Mouse (Mus musculus): ENCODE data around the gene Dusp12. TPM values are rescaled to one million over a fixed set of nuclear protein-coding genes. Genes with fewer than 3 reads are reported as not detected.
A peak's percentile ranks its signal among the peaks of the same experiment; 100 is the strongest.

The Dusp12 gene
- polyA plus RNA-seq, 1 experiment from 2014 or later, result 47.0 TPM

DNA sequence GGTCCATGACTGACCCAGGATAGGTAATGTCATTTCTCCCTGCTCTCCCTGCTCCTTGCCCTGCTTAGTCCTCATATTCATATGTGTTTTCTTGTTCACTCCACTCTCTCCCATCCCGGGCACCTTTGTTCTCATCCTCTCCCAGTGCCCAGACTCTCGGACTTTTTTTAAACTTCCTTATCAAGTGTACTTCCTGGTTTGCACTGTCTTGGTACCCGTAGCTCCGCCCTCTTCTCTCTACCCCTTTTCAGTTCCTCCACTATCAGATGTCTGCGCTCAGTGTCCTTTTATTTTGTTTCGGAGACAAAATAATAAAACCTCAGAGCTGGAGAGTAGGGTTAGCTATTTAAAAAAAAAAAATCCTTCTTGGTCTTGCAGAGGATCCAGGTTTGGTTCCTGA lies 39.1 kb upstream of the Dusp12 start:
- Histone ChIP-seq H3K9me3 (ENCODE audit: control insufficient read depth, low read length) (no peaks in the 10 kb centered on the region), H3K27me3 (replicated peaks; ENCODE audit: control insufficient read depth, insufficient read depth, low read length) (no peaks in the 10 kb centered on the region), H3K36me3 (ENCODE audit: control insufficient read depth, insufficient read depth, low read length) (no peaks in the 10 kb centered on the region), H3K9ac (ENCODE audit: low read depth, low read length) (no peak overlapping the region), H3K4me3 (ENCODE audit: low read length) (no peak overlapping the region), H3K27ac (ENCODE audit: low read depth, low read length) (no peak overlapping the region), H3K4me2 (ENCODE audit: low read length) (no peak overlapping the region), H3K4me1 (ENCODE audit: control insufficient read depth, insufficient read depth, low read depth, low read length) (no peaks in the 10 kb centered on the region)
- WGBS, result 90% methylated on average over 6 of the region's 6 CpGs
- no peak for ATAC-seq

- H3K4me3 ChIP-seq (ENCODE audit: low read length), result no peak overlapping the region
- no peak overlapping the region for H3K4me2 ChIP-seq (ENCODE audit: low read length)
- H3K27ac ChIP-seq (ENCODE audit: low read depth, low read length), result no peak overlapping the region
- H3K4me1 ChIP-seq (ENCODE audit: control insufficient read depth, insufficient read depth, low read depth, low read length), result no peaks in the 10 kb centered on the region
- WGBS, result 91% methylated on average over 8 of the region's 8 CpGs
- no peaks in the 10 kb centered on the region for H3K36me3 ChIP-seq (ENCODE audit: control insufficient read depth, insufficient read depth, low read length)
- ATAC-seq, result no peak
- H3K9me3 ChIP-seq (ENCODE audit: control insufficient read depth, low read length), result no peaks in the 10 kb centered on the region
- no peaks in the 10 kb centered on the region for H3K27me3 ChIP-seq (replicated peaks; ENCODE audit: control insufficient read depth, insufficient read depth, low read length)
- no peak overlapping the region for H3K9ac ChIP-seq (ENCODE audit: low read depth, low read length)
Observed at GRCm38 (mm10) chr1:170919308-170919707, 34.0 kb upstream of the Dusp12 start.

DNA sequence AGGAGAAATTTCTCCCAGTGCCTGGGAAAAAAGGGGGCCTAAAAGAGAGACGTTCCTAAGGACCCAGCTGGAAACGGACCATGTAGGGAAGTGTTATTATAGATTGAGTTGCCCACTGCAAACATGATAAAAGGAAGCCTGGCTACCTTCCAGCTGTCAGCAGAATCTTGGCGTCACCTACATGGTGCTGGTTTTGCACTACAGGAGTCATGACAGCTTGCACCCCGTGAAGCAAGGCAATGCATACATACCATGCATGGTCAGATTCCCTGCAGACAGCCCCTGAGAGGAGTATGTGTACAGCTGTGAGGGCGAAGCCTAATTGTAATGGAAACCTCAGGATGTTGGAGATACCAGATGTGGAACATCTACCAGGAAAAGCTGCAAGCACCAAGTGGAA lies 30.3 kb upstream of the Dusp12 start:
- Histone ChIP-seq H3K27me3 (replicated peaks; ENCODE audit: control insufficient read depth, insufficient read depth, low read length) (no peaks in the 10 kb centered on the region), H3K4me2 (ENCODE audit: low read length) (no peak overlapping the region), H3K9ac (ENCODE audit: low read depth, low read length) (no peak overlapping the region), H3K4me1 (ENCODE audit: control insufficient read depth, insufficient read depth, low read depth, low read length) (no peaks in the 10 kb centered on the region), H3K4me3 (ENCODE audit: low read length) (no peak overlapping the region), H3K36me3 (ENCODE audit: control insufficient read depth, insufficient read depth, low read length) (no peaks in the 10 kb centered on the region), H3K27ac (ENCODE audit: low read depth, low read length) (no peak overlapping the region), H3K9me3 (ENCODE audit: control insufficient read depth, low read length) (no peaks in the 10 kb centered on the region)
- no peak for ATAC-seq
- WGBS, result 68% methylated on average over 5 of the region's 5 CpGs

DNA sequence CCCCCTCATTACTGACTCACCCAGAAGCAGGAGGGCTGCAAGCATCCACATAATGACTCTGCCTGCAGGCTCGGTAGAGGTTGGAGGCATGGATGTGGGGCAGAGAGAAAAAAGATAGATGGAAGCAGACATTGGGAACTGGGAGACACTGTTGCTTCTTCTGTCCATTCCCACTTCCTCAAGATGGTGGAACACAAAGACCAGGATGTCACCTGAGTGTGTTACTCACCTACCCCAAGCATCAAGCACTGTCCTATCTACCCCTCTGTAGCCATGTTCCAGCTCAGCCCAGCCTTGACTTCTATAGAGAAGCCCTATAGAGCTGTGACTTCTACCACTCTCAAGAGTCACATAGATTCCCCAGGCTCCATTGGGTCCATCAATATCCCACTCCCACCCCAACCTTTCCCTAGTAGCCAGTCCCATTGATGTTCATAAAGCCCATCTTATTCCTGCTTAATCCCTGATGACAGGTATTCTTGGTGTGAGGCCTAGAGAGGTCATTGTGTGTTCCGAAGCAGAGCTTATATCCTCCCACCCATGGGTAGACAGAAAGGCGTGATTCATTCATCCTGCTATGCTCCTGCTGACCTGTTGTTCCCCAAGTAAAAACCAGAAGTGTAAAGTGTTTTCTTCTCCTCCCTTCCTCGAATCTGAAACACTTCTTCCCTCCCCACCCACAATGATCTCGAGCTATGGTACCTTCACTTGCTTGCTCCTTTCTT lies 27.7 kb upstream of the Dusp12 start, which contains the start of gene Fcrlb:
Fcrlb (minus strand) TSS at position 51 of the 725 bp plus-strand sequence.
- Histone ChIP-seq H3K4me3 (ENCODE audit: low read length) (no peak within 1 kb of the TSS), H3K27ac (ENCODE audit: low read depth, low read length) (no peak within 1 kb of the TSS), H3K27me3 (replicated peaks; ENCODE audit: control insufficient read depth, insufficient read depth, low read length) (no peaks in the 10 kb centered on the region; the same call in 1 of the 2 replicates), H3K4me2 (ENCODE audit: low read length) (no peak within 1 kb of the TSS), H3K36me3 (ENCODE audit: control insufficient read depth, insufficient read depth, low read length) (no peaks in the 10 kb centered on the region), H3K9me3 (ENCODE audit: control insufficient read depth, low read length) (no peaks in the 10 kb centered on the region), H3K4me1 (ENCODE audit: control insufficient read depth, insufficient read depth, low read depth, low read length) (peaks cover 6% of the 10 kb centered on the region), H3K9ac (ENCODE audit: low read depth, low read length) (no peak within 1 kb of the TSS)
- WGBS, result 71% methylated on average over 5 of the region's 5 CpGs
- ATAC-seq, result no peak

DNA sequence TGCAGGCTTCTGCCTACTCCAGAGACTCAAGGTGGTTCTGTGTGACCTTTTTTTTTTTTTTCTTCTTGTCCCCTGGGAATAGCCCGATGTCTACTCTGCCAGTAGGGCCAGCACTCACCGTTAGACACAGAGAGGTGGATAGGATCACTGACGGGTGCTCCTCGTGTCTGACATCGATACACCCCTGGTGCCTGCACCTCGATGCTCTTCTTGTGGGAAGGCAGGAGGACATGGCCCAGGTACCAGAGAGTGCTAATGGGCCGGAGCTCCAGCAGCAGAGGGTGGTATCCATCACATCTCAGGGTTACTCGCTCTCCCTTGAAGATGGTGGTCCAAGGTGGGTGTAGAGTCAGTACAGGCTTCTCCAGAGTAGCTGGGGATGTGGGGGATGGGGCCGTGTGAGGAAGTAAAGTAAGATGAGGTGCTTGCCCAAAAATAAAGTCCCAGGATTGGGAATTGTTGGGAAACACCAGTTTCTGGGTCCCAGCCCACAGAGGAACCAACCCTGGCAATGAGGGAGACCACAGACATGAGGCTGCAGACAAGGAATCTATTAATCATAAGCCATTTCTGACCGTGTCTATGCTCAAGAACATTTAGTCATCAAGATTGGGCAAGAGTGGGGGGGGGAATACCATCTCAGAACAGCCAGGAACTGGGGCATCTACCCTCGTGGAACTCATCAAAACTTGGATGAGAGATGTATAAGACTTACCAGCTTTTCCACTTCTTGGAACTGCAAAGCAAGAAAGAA lies 26.7 kb upstream of the Dusp12 start:
- Histone ChIP-seq H3K27ac (ENCODE audit: low read depth, low read length) (no peak overlapping the region), H3K9ac (ENCODE audit: low read depth, low read length) (no peak overlapping the region), H3K36me3 (ENCODE audit: control insufficient read depth, insufficient read depth, low read length) (no peaks in the 10 kb centered on the region), H3K9me3 (ENCODE audit: control insufficient read depth, low read length) (no peaks in the 10 kb centered on the region), H3K4me2 (ENCODE audit: low read length) (no peak overlapping the region), H3K4me3 (ENCODE audit: low read length) (no peak overlapping the region), H3K27me3 (replicated peaks; ENCODE audit: control insufficient read depth, insufficient read depth, low read length) (no peaks in the 10 kb centered on the region; the same call in 1 of the 2 replicates), H3K4me1 (ENCODE audit: control insufficient read depth, insufficient read depth, low read depth, low read length) (peaks cover 7% of the 10 kb centered on the region)
- ATAC-seq, result no peak
- WGBS, result 83% methylated on average over 11 of the region's 11 CpGs

DNA sequence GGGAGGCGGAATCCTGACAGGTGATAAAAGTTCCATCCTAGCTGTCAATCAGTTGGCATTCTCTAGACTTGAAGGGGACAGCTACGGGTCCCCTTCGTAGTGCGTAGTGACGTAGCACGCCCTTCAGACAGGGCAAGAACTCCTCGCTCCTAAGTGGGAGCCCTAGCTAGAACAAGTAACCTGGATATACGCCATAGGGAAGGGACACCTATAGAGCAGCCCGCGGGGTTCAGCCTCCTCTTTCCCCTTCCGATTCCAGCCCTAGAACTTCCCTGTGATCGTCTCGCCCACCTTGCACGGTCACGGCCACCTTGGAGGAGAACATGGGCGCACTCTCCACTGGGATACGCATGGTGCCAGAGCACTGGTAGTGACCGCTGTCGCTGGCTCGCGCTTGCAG lies 23.0 kb upstream of the Dusp12 start:
- peak overlapping the region; percentile 97 for H3K4me2 ChIP-seq (ENCODE audit: low read length)
- peaks cover 7% of the 10 kb centered on the region for H3K4me1 ChIP-seq (ENCODE audit: control insufficient read depth, insufficient read depth, low read depth, low read length)
- peak overlapping the region; percentile 71 for H3K9ac ChIP-seq (ENCODE audit: low read depth, low read length)
- H3K36me3 ChIP-seq (ENCODE audit: control insufficient read depth, insufficient read depth, low read length), result no peaks in the 10 kb centered on the region
- H3K27ac ChIP-seq (ENCODE audit: low read depth, low read length), result no peak overlapping the region
- 4% methylated on average over 19 of the region's 21 CpGs for WGBS
- no peaks in the 10 kb centered on the region for H3K9me3 ChIP-seq (ENCODE audit: control insufficient read depth, low read length)
- peaks cover 2% of the 10 kb centered on the region for H3K27me3 ChIP-seq (replicated peaks; ENCODE audit: control insufficient read depth, insufficient read depth, low read length)
- peak overlapping the region; percentile 66 for H3K4me3 ChIP-seq (ENCODE audit: low read length)
- peak; percentile 76 for ATAC-seq

GRCm38 (mm10) chr1:170907456-170908191 lies 22.3 kb upstream of the Dusp12 start:
- ATAC-seq, result peak; percentile 82
- peak overlapping the region; percentile 97 for H3K4me2 ChIP-seq (ENCODE audit: low read length)
- H3K9ac ChIP-seq (ENCODE audit: low read depth, low read length), result peak overlapping the region; percentile 71
- H3K27ac ChIP-seq (ENCODE audit: low read depth, low read length), result 0 out of 2 replicates have a peak overlapping the region, but pooled peaks have one; percentile 4
- H3K4me1 ChIP-seq (ENCODE audit: control insufficient read depth, insufficient read depth, low read depth, low read length), result peaks cover 7% of the 10 kb centered on the region
- no peaks in the 10 kb centered on the region for H3K9me3 ChIP-seq (ENCODE audit: control insufficient read depth, low read length)
- no peaks in the 10 kb centered on the region for H3K36me3 ChIP-seq (ENCODE audit: control insufficient read depth, insufficient read depth, low read length)
- peaks cover 2% of the 10 kb centered on the region for H3K27me3 ChIP-seq (replicated peaks; ENCODE audit: control insufficient read depth, insufficient read depth, low read length)
- H3K4me3 ChIP-seq (ENCODE audit: low read length), result peak overlapping the region; percentile 66
- under 1% methylated on average over 68 of the region's 71 CpGs for WGBS

DNA sequence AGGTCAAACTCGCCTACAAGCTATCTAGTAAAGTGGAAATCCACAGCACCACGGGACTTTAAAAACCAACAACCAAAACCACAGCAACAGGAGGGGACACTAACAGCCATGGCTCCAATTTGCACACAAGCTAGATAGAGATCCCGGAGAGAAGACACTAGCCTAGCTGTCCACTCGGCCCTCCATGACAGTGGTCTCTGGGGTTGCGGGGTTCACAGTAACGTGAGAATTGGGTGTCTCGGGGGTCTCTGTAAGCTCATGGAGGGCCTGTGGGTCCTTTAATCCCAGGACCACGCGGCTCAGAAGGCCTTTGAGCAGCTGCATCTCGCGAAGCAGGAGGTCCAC lies 21.7 kb upstream of the Dusp12 start:
- Histone ChIP-seq H3K9me3 (ENCODE audit: control insufficient read depth, low read length) (no peaks in the 10 kb centered on the region), H3K4me2 (ENCODE audit: low read length) (peak overlapping the region; percentile 97), H3K4me3 (ENCODE audit: low read length) (peak overlapping the region; percentile 66), H3K4me1 (ENCODE audit: control insufficient read depth, insufficient read depth, low read depth, low read length) (peaks cover 7% of the 10 kb centered on the region), H3K27ac (ENCODE audit: low read depth, low read length) (no peak overlapping the region), H3K9ac (ENCODE audit: low read depth, low read length) (peak overlapping the region; percentile 71), H3K36me3 (ENCODE audit: control insufficient read depth, insufficient read depth, low read length) (no peaks in the 10 kb centered on the region), H3K27me3 (replicated peaks; ENCODE audit: control insufficient read depth, insufficient read depth, low read length) (peaks cover 2% of the 10 kb centered on the region)
- 20% methylated on average over 11 of the region's 11 CpGs for WGBS
- ATAC-seq, result 0 out of 2 replicates have a peak, but pooled peaks have one; percentile 5

DNA sequence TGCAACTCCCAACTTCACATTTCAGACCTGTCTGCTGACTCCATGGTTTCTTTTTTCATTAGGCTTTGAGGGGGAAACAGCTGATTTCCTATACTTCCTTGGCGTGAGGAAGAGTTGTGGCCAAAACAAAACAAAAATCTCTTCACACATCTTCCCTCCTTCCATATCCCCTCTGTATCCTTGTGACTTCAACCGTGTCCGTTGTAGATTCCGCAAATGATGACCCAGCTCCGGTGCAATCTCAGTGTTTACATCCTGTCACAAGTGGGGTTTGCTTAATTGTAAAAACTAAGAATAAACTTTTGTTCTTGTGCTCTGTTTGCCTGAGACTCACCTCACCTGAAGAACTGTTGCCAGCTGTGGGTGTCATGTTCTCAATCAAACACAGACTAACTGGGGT lies 18.1 kb upstream of the Dusp12 start:
- peaks cover 2% of the 10 kb centered on the region for H3K27me3 ChIP-seq (replicated peaks; ENCODE audit: control insufficient read depth, insufficient read depth, low read length)
- no peak overlapping the region for H3K4me2 ChIP-seq (ENCODE audit: low read length)
- no peak for ATAC-seq
- H3K9ac ChIP-seq (ENCODE audit: low read depth, low read length), result no peak overlapping the region
- H3K4me3 ChIP-seq (ENCODE audit: low read length), result no peak overlapping the region
- no peak overlapping the region for H3K27ac ChIP-seq (ENCODE audit: low read depth, low read length)
- H3K4me1 ChIP-seq (ENCODE audit: control insufficient read depth, insufficient read depth, low read depth, low read length), result peaks cover 5% of the 10 kb centered on the region
- WGBS, result 83% methylated on average over 5 of the region's 5 CpGs
- H3K36me3 ChIP-seq (ENCODE audit: control insufficient read depth, insufficient read depth, low read length), result no peaks in the 10 kb centered on the region
- H3K9me3 ChIP-seq (ENCODE audit: control insufficient read depth, low read length), result no peaks in the 10 kb centered on the region

Measured in hindbrain, embryonic 16.5 days (tissue).